Comparison of ENCODE assay signal across 8 mouse cellular contexts in the genomic region with DNA sequence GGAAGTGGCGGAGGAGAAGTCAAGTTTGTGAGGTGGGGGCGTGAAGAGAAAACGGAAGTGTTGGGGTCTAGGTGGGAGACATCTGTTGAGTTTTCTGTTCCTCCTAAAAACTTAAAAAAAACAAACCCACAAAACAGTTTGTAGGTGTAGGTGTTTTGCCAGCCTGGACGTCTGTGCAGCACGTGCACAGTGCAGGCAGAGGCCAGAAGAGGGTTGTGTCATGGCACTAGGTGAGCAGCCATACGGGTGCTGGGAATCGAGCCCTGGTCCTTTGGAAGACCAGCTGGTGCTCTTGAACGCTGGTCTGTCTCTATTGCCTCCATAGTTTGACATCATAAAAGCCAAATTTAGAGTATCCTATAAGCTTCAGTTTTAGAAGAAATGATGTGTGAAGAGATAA. TPM values are rescaled to one million over a fixed set of nuclear protein-coding genes. Genes with fewer than 3 reads are reported as not detected.
DNase-seq lines count a peak whose midpoint lies in the region; ATAC-seq and TF ChIP-seq lines count a peak whose summit lies in the region.

No protein-coding gene starts in this region.

- peak; percentile 35; the same call in 1 of the 2 replicates for ATAC-seq in hindbrain, embryonic 12.5 days (ENCODE audit: low FRiP score)
- ATAC-seq in inflammation-experienced regulatory T-cells, adult 6 months = no peak

- DNase-seq in layer of hippocampus, adult 2 months (ENCODE audit: low spot score in 2 of 2) = no peak
- no peak for DNase-seq in layer of hippocampus, postnatal 25 days (ENCODE audit: extremely low spot score in 1 of 2, low spot score in 1 of 2)
- peak; percentile 6 for DNase-seq in c-Kit-negative CD71-positive TER-119-positive erythroid progenitor cells, embryonic 14.5 days (ENCODE audit: low read depth, low spot score)
- DNase-seq in midbrain, embryonic 10.5 days (ENCODE audit: low spot score) = no peak
- DNase-seq in ovary, postnatal 36 days (ENCODE audit: low spot score) = no peak
- no peak for DNase-seq in kidney, postnatal 10 days

- peak overlapping the region; percentile 75 for H3K4me2 ChIP-seq in hindbrain, embryonic 12.5 days (replicated peaks)

- H3K27ac ChIP-seq in layer of hippocampus, adult 2 months = peak overlapping the region; percentile 89
- peak overlapping the region; percentile 93 for H3K27ac ChIP-seq in hindbrain, embryonic 12.5 days
- peak overlapping the region; percentile 96 for H3K27ac ChIP-seq in midbrain, embryonic 10.5 days (replicated peaks)

- H3K4me1 ChIP-seq in hindbrain, embryonic 12.5 days = peaks cover 15% of the 10 kb centered on the region
- H3K4me1 ChIP-seq in midbrain, embryonic 10.5 days = peaks cover 18% of the 10 kb centered on the region

- no peak for TF ChIP-seq CTCF in layer of hippocampus, adult 2 months (conservative IDR thresholded peaks at IDR 0.05)

- WGBS in hindbrain, embryonic 12.5 days = 14% methylated on average over 8 of the region's 8 CpGs
- 14% methylated on average over 8 of the region's 8 CpGs for WGBS in midbrain, embryonic 10.5 days

- H3K27me3 ChIP-seq in hindbrain, embryonic 12.5 days = no peaks in the 10 kb centered on the region
- H3K27me3 ChIP-seq in midbrain, embryonic 10.5 days (ENCODE audit: low read depth, poor library complexity, severe bottlenecking) = no peaks in the 10 kb centered on the region

- no peaks in the 10 kb centered on the region for H3K9me3 ChIP-seq in hindbrain, embryonic 12.5 days (replicated peaks)
- no peaks in the 10 kb centered on the region for H3K9me3 ChIP-seq in midbrain, embryonic 10.5 days (replicated peaks)

- H3K36me3 ChIP-seq in hindbrain, embryonic 12.5 days = peaks cover 28% of the 10 kb centered on the region
- H3K36me3 ChIP-seq in midbrain, embryonic 10.5 days = peaks cover 35% of the 10 kb centered on the region

- peak overlapping the region; percentile 99 for H3K4me3 ChIP-seq in layer of hippocampus, adult 2 months
- H3K4me3 ChIP-seq in hindbrain, embryonic 12.5 days = peak overlapping the region; percentile 74
- peak overlapping the region; percentile 92 for H3K4me3 ChIP-seq in midbrain, embryonic 10.5 days

- H3K9ac ChIP-seq in hindbrain, embryonic 12.5 days = peak overlapping the region; percentile 88

RNA-seq across cellular contexts. Expression of gene Mettl16, which starts 0.6 kb away (rescaled TPM):
- total RNA-seq in layer of hippocampus, adult 2 months (2021) = 10 to 100 TPM; 31.2 to 31.3 TPM
- 10 to 100 TPM; 27.0 to 27.5 TPM for total RNA-seq in layer of hippocampus, postnatal 25 days (2021)
- polyA plus RNA-seq in hindbrain, embryonic 12.5 days (2016; fragmentation: Nextera tagmentation; extraction: Ambion mirVana) = 57.5 and 58.5 TPM in 2 replicates
- 63.3 and 71.6 TPM in 2 replicates for polyA plus RNA-seq in midbrain, embryonic 10.5 days (2016; fragmentation: Nextera tagmentation; extraction: Ambion mirVana)
- polyA plus RNA-seq in inflammation-experienced regulatory T-cells, adult 6 months (2017; shearing (Covaris generic)) = 10 to 100 TPM; 29.2 to 32.2 (median 31.5) TPM

RNA-seq across cellular contexts. Expression of gene Pafah1b1, which starts 46.8 kb away (rescaled TPM):
- total RNA-seq in layer of hippocampus, adult 2 months (2021) = 100 to 1,000 TPM; 360 to 384 TPM
- total RNA-seq in layer of hippocampus, postnatal 25 days (2021) = 100 to 1,000 TPM; 358 to 403 TPM
- polyA plus RNA-seq in hindbrain, embryonic 12.5 days (2016; fragmentation: Nextera tagmentation; extraction: Ambion mirVana) = 77.8 and 85.6 TPM in 2 replicates
- 53.0 and 56.1 TPM in 2 replicates for polyA plus RNA-seq in midbrain, embryonic 10.5 days (2016; fragmentation: Nextera tagmentation; extraction: Ambion mirVana)
- polyA plus RNA-seq in inflammation-experienced regulatory T-cells, adult 6 months (2017; shearing (Covaris generic)) = 10 to 100 TPM; 79.4 to 92.1 (median 81.5) TPM

RNA-seq across cellular contexts. Expression of gene Mnt, which starts 59.5 kb away (rescaled TPM):
- total RNA-seq in layer of hippocampus, adult 2 months (2021) = 10 to 100 TPM; 31.3 to 32.8 TPM
- total RNA-seq in layer of hippocampus, postnatal 25 days (2021) = 10 to 100 TPM; 28.9 to 34.4 TPM
- 8.3 and 8.4 TPM in 2 replicates for polyA plus RNA-seq in hindbrain, embryonic 12.5 days (2016; fragmentation: Nextera tagmentation; extraction: Ambion mirVana)
- 4.2 and 5.5 TPM in 2 replicates for polyA plus RNA-seq in midbrain, embryonic 10.5 days (2016; fragmentation: Nextera tagmentation; extraction: Ambion mirVana)
- 1 to 10 TPM; 4.8 to 6.5 (median 6.3) TPM for polyA plus RNA-seq in inflammation-experienced regulatory T-cells, adult 6 months (2017; shearing (Covaris generic))
